Mouse (Mus musculus) CH12.LX (cell line): ENCODE results near the gene B3gnt7.

Experiments
- CTCF ChIP-seq, 2 experiments: IDR thresholded peaks in 1 of 2; conservative IDR thresholded peaks in 1 of 2; 2 replicates each; pipeline ENCODE4 v1.5.1; 2011 to 2012; ENCODE audit warnings: low read depth in 2 of 2, low read length in 2 of 2, improper control_type of control experiment in 1 of 2, inconsistent platforms in 1 of 2, mild to moderate bottlenecking in 1 of 2, moderate library complexity in 1 of 2
- ELF1 ChIP-seq: IDR thresholded peaks from 2 replicates; pipeline ENCODE4 v1.6.1; 2014; ENCODE audit warnings: low read depth, mild to moderate bottlenecking, inconsistent platforms, low read length, improper control_type of control experiment
- JUND ChIP-seq: conservative IDR thresholded peaks from 2 replicates; pipeline ENCODE4 v1.6.1; 2011; ENCODE audit warnings: low read depth, low read length, improper control_type of control experiment
- MAFK ChIP-seq: IDR thresholded peaks from 2 replicates; pipeline ENCODE4 v1.6.1; 2011; ENCODE audit warnings: low read length, improper control_type of control experiment; ENCODE audit not compliant: insufficient replicate concordance
- MAX ChIP-seq: IDR thresholded peaks from 2 replicates; pipeline ENCODE4 v1.6.1; 2011; ENCODE audit warnings: low read length, improper control_type of control experiment
- NELFE ChIP-seq: IDR thresholded peaks from 2 replicates; pipeline ENCODE4 v1.6.1; 2011; ENCODE audit warnings: low read depth, low read length, improper control_type of control experiment
- NRF1 ChIP-seq: IDR thresholded peaks from 2 replicates; pipeline ENCODE4 v1.6.1; 2014; ENCODE audit warnings: low read depth, mild to moderate bottlenecking, inconsistent platforms, low read length, improper control_type of control experiment, moderate library complexity
- POLR2A ChIP-seq: IDR thresholded peaks from 2 replicates; pipeline ENCODE4 v1.6.1; 2011; ENCODE audit warnings: low read depth, mild to moderate bottlenecking, improper control_type of control experiment, low read length
- POLR2AphosphoS2 ChIP-seq: IDR thresholded peaks from 2 replicates; pipeline ENCODE4 v1.6.1; 2011; ENCODE audit warnings: low read depth, low read length, improper control_type of control experiment
- SIN3A ChIP-seq: IDR thresholded peaks from 2 replicates; pipeline ENCODE4 v1.6.1; 2012; ENCODE audit warnings: low read length, improper control_type of control experiment, inconsistent platforms
- SMC3 ChIP-seq: IDR thresholded peaks from 2 replicates; pipeline ENCODE4 v1.6.1; 2011; ENCODE audit warnings: low read depth, low read length, improper control_type of control experiment
- TBP ChIP-seq: conservative IDR thresholded peaks from 2 replicates; pipeline ENCODE4 v1.6.1; 2011; ENCODE audit warnings: low read depth, low read length, improper control_type of control experiment
- ZC3H11A ChIP-seq: IDR thresholded peaks from 2 replicates; pipeline ENCODE4 v1.6.1; 2012; ENCODE audit warnings: low read depth, mild to moderate bottlenecking, inconsistent platforms, low read length, improper control_type of control experiment
- ZMIZ1 ChIP-seq: IDR thresholded peaks from 2 replicates; pipeline ENCODE4 v1.6.1; 2012; ENCODE audit warnings: low read depth, mild to moderate bottlenecking, inconsistent platforms, low read length, improper control_type of control experiment

DNA sequence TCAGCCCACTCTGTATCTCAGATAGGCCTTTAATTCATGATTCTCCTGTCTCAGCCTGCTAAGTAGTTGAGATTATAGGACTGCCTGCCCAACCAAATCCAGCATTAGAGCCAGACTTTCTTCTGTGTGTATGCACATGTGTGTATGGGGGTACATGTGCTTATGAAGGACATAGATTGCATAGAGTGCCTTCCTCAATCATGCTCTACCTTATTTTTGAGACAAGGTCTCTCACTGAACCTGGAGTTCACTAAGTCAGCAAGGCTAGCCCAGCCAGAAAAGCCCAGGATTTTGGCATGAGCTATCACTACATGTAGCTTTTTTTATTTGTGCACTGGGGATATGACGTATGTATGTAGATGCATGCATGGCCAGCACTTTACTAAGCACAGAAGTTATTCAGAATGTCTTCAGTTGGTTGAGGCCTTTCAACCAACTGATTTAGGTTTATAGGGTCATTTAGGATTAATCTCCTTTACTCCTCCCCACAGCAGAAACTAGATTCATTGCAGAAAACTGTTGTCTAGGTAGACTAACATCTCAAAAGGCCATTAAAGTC lies 40.5 kb downstream of the B3gnt7 start:
- TF ChIP-seq JUND = no peak
- TF ChIP-seq ELF1 = no peak
- no peak for TF ChIP-seq POLR2A
- TF ChIP-seq MAFK = 0 out of 2 replicates have a peak, but pooled peaks have one; percentile 16
- TF ChIP-seq TBP = no peak
- TF ChIP-seq CTCF (conservative IDR thresholded peaks at IDR 0.05 in 1 of 2, IDR thresholded peaks at IDR 0.05 in 1 of 2; ENCODE audit: low read depth in 2 of 2, low read length in 2 of 2) = no peak
- TF ChIP-seq MAX = peak; percentile 64
- no peak for TF ChIP-seq NRF1
- peak; percentile 77 for TF ChIP-seq ZMIZ1
- no peak for TF ChIP-seq ZC3H11A
- TF ChIP-seq POLR2AphosphoS2 = no peak; the same call in 1 of the 2 replicates
- TF ChIP-seq NELFE = 0 out of 2 replicates have a peak, but pooled peaks have one; percentile 18
- no peak; the same call in 1 of the 2 replicates for TF ChIP-seq SIN3A
- no peak; the same call in 1 of the 2 replicates for TF ChIP-seq SMC3
